33 mouse cellular contexts compared by ENCODE assay signal in the genomic region with DNA sequence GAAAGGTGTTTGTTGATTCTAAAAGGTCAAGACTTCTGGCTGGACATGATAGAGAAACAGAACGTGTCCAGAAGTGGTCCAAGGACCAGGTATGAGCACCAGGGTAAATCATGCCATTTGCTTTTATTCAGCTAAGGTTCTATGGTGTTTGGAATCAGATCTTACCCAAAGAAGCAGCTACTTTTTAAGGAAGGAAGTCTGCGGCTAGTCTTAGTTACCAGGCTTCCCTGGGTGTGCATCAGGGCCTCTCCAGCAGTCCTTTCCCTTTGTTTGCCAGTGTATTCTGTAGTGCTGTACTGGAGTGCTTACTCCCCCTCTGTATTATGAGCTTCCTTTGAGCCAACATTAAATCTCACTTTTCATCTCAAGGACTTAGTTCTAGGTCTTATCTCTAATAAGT.
"Had no signal": no experiment of that assay in that cellular context is flagged by ENCODE, and none has a peak within 500 bp of the region (broad histone marks: within the 10 kb centered on the region; RNA-seq: fewer than 3 reads in every experiment).

No protein-coding gene starts in this region.

- H3K9me3 ChIP-seq: heart, embryonic 12.5 days; heart, embryonic 13.5 days; heart, embryonic 15.5 days; hindbrain, embryonic 10.5 days; hindbrain, embryonic 12.5 days; hindbrain, embryonic 13.5 days; hindbrain, embryonic 15.5 days; intestine, embryonic 15.5 days; kidney, embryonic 15.5 days had no signal

- ATAC-seq: hindbrain, embryonic 16.5 days; hindbrain, postnatal 0 days; inflammation-experienced regulatory T-cells, adult 6 months; intestine, embryonic 15.5 days; intestine, embryonic 16.5 days; intestine, postnatal 0 days had no signal

- H3K36me3 ChIP-seq: heart, embryonic 15.5 days; hindbrain, embryonic 12.5 days; hindbrain, embryonic 15.5 days had no signal

- DNase-seq: heart, postnatal 10 days; heart, postnatal 14 days; heart, postnatal 36 days; kidney, adult 11 months; kidney, adult 18-20 months; kidney, adult 2 months; kidney, adult 8-10 months; kidney, adult 9 months; kidney, postnatal 10 days; kidney, postnatal 14 days; kidney, postnatal 25 days; kidney, postnatal 36 days; kidney, postnatal 4 days; layer of hippocampus, adult 9-11 months; layer of hippocampus, postnatal 36 days had no signal

- H3K27me3 ChIP-seq: heart, embryonic 12.5 days; heart, embryonic 13.5 days; heart, embryonic 15.5 days; hindbrain, embryonic 12.5 days; hindbrain, embryonic 13.5 days; hindbrain, embryonic 15.5 days; intestine, embryonic 15.5 days; kidney, embryonic 15.5 days had no signal

- H3K4me1 ChIP-seq: heart, embryonic 12.5 days; heart, embryonic 13.5 days; heart, embryonic 15.5 days; hindbrain, embryonic 10.5 days; hindbrain, embryonic 12.5 days; hindbrain, embryonic 13.5 days; hindbrain, embryonic 15.5 days; intestine, embryonic 15.5 days had no signal

- H3K27ac ChIP-seq: heart, embryonic 13.5 days; heart, embryonic 15.5 days; hindbrain, embryonic 10.5 days; hindbrain, embryonic 12.5 days; hindbrain, embryonic 13.5 days; hindbrain, embryonic 14.5 days; hindbrain, embryonic 15.5 days; hindbrain, postnatal 0 days; intestine, embryonic 15.5 days; kidney, embryonic 15.5 days; kidney, postnatal 0 days; layer of hippocampus, adult 2 months; left cerebral cortex, adult 2 months had no signal

- H3K4me3 ChIP-seq: heart, embryonic 12.5 days; heart, embryonic 13.5 days; heart, embryonic 15.5 days; hindbrain, embryonic 10.5 days; hindbrain, embryonic 12.5 days; hindbrain, embryonic 13.5 days; hindbrain, embryonic 15.5 days; intestine, embryonic 15.5 days; kidney, embryonic 15.5 days; layer of hippocampus, adult 2 months; left cerebral cortex, adult 2 months had no signal
